Mouse (Mus musculus) heart, postnatal 0 days (tissue): ENCODE data around the gene Scrg1. TPM values are rescaled to one million over a fixed set of nuclear protein-coding genes. Genes with fewer than 3 reads are reported as not detected.

Source experiments
- ATAC-seq: fragments of 200-750 bp; cut with Nextera tagmentation; 2 replicates; pipeline ENCODE4 v1.8.0; 2017; ENCODE audit warnings: low read depth, moderate number of reproducible peaks, moderate library complexity; ENCODE audit not compliant: insufficient read depth
- DNase-seq: peaks from one replicate; pipeline ENCODE4 v3.0.0-alpha.2; 2016; ENCODE audit warnings: low spot score
- H3K27ac ChIP-seq: fragments of 300-500 bp; sonication (generic); 2 replicates; pipeline ENCODE4 v1.5.1; 2014; ENCODE audit warnings: low read depth, mild to moderate bottlenecking
- H3K27me3 ChIP-seq: fragments of 300-500 bp; sonication (generic); 2 replicates; pipeline ENCODE4 v1.6.1; 2014; ENCODE audit warnings: low read length, mixed read lengths; ENCODE audit not compliant: control insufficient read depth, insufficient read depth
- H3K36me3 ChIP-seq: fragments of 300-500 bp; sonication (generic); replicated peaks from 2 replicates; pipeline ENCODE4 v1.6.1; 2014; ENCODE audit warnings: low read length, mixed read lengths; ENCODE audit not compliant: control insufficient read depth, insufficient read depth
- H3K4me1 ChIP-seq: fragments of 300-500 bp; sonication (generic); 2 replicates; pipeline ENCODE4 v1.6.1; 2014; ENCODE audit warnings: antibody characterized with exemption; ENCODE audit not compliant: control insufficient read depth, insufficient read depth
- H3K4me2 ChIP-seq: fragments of 300-500 bp; sonication (generic); 2 replicates; pipeline ENCODE4 v1.6.1; 2014; ENCODE audit warnings: low read depth, mild to moderate bottlenecking, low read length, moderate library complexity
- H3K4me3 ChIP-seq: fragments of 300-500 bp; sonication (generic); 2 replicates; pipeline ENCODE4 v1.5.1; 2014; ENCODE audit warnings: low read depth, low read length
- H3K9ac ChIP-seq: fragments of 300-500 bp; sonication (generic); replicated peaks from 2 replicates; pipeline ENCODE4 v1.6.1; 2014; ENCODE audit warnings: low read depth, low read length, mixed read lengths
- H3K9me3 ChIP-seq: fragments of 300-500 bp; sonication (generic); replicated peaks from 2 replicates; pipeline ENCODE4 v1.6.1; 2016; ENCODE audit warnings: low read length; ENCODE audit not compliant: control insufficient read depth
- CTCF ChIP-seq: IDR thresholded peaks from 2 replicates; pipeline ENCODE4 v1.5.1; 2016; ENCODE audit warnings: antibody characterized with exemption, control low read depth, low read depth
- EP300 ChIP-seq: IDR thresholded peaks from 2 replicates; pipeline ENCODE4 v1.6.1; 2016; ENCODE audit warnings: antibody characterized with exemption, low read depth
- WGBS: fragments of 180-500 bp; shearing (Covaris S2); extraction: QIAGEN DNeasy Blood & Tissue Kit; methylation state at CpG from one replicate; pipeline ENCODE4 v1.1.7; 2014; 5-methylcytosine and 5-hydroxymethylcytosine counted together
- polyA plus RNA-seq: library from polyadenylated mRNA; unstranded; fragments of >200 nt; fragmentation: Nextera tagmentation; extraction: Ambion mirVana; gene quantifications from 2 replicates; pipeline ENCODE4 v1.2.1, GENCODE M21; 2015
- total RNA-seq: library from RNA; depleted of rRNA; stranded (reverse); fragments of >200 nt; gene quantifications from 2 replicates; pipeline ENCODE4 v1.2.3, GENCODE M21; 2014; ENCODE audit warnings: low replicate concordance

The Scrg1 gene
- total and polyA plus RNA-seq, 2 experiments from 2014 or later, result 0.40 TPM; not detected in 1

DNA sequence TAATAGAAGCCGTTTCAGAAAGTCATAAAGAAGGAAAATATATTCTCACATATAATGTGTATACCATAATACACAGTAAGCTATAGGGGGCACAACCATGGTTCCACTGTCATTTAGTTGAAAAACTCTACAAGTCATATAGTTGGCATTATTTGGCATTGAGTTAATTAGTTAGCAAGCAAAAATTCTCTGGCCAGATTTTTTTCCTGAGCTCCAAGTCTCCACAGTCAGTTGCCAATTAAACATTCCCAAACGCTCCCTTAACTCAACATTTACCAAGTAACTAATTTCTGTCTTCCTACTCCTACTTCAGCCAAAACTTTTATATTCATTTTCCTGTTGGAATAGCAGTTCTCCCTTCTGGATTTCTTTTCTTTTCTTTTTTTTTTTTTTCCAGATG is 2.4 kb upstream of the Scrg1 start:
- H3K27ac ChIP-seq, result no peak overlapping the region
- ATAC-seq (no peak), DNase-seq (no peak)
- WGBS, result 83% methylated on average over 2 of the region's 2 CpGs
- TF ChIP-seq EP300 (no peak), CTCF (no peak)
- H3K36me3 ChIP-seq, result no peaks in the 10 kb centered on the region
- H3K4me1 ChIP-seq, result 0 out of 2 replicates have a peak, but pooled peaks cover 6% of the 10 kb centered on the region
- H3K9me3 ChIP-seq, result no peaks in the 10 kb centered on the region
- no peak overlapping the region for H3K4me3 ChIP-seq
- no peak overlapping the region for H3K9ac ChIP-seq
- no peaks in the 10 kb centered on the region for H3K27me3 ChIP-seq
- no peak overlapping the region for H3K4me2 ChIP-seq

DNA sequence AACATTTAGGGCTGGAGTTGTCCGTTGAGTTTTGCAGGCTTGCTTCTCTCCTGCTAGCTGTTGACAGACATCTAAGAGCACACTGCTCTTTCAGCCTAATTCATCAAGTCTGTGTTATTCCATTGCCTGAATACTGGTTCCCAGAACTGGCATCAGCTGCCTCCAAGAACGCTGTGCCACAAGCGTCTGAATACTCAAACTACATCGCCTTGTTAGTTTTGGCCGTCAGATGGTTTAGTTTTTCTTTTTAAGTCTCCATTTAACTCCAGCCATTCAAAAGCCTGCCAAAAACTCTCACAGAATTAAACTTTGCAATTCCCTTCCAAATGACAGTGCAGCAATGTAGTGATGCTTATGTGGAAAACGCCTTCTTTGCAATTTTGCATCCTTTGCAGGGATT is 1.4 kb downstream of the Scrg1 start:
- Histone ChIP-seq H3K4me2 (no peak overlapping the region), H3K27me3 (no peaks in the 10 kb centered on the region), H3K4me3 (no peak overlapping the region), H3K9me3 (no peaks in the 10 kb centered on the region), H3K27ac (no peak overlapping the region), H3K36me3 (no peaks in the 10 kb centered on the region), H3K4me1 (0 out of 2 replicates have a peak, but pooled peaks cover 6% of the 10 kb centered on the region), H3K9ac (no peak overlapping the region)
- ATAC-seq (no peak), DNase-seq (no peak)
- TF ChIP-seq EP300 (no peak), CTCF (no peak)
- WGBS, result 57% methylated on average over 6 of the region's 6 CpGs

DNA sequence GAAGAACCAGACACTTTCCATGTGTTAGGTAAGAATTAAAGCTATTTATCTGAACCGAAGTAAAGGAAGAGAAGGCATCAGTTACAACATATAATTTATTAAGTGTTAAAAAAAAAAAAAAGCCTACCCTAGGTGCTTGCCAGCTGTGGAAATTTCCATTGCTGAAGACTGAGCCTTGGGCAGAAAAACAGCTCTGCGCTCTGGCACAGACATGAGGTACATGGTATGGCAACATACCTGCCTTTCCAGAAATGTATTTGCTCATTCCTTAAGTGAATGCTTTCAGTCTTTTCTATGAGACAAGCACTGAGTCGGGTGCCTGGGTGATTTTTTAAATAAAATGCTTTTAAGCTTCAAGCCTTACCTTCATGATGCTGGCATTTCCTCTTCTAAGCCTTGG is 2.2 kb downstream of the Scrg1 start:
- Histone ChIP-seq H3K4me2 (no peak overlapping the region), H3K27ac (no peak overlapping the region), H3K4me3 (no peak overlapping the region), H3K9ac (no peak overlapping the region), H3K36me3 (no peaks in the 10 kb centered on the region), H3K27me3 (no peaks in the 10 kb centered on the region), H3K4me1 (0 out of 2 replicates have a peak, but pooled peaks cover 6% of the 10 kb centered on the region), H3K9me3 (no peaks in the 10 kb centered on the region)
- no peak for ATAC-seq
- no peak for TF ChIP-seq CTCF
- WGBS, result 78% methylated on average over 3 of the region's 3 CpGs
- DNase-seq, result no peak

DNA sequence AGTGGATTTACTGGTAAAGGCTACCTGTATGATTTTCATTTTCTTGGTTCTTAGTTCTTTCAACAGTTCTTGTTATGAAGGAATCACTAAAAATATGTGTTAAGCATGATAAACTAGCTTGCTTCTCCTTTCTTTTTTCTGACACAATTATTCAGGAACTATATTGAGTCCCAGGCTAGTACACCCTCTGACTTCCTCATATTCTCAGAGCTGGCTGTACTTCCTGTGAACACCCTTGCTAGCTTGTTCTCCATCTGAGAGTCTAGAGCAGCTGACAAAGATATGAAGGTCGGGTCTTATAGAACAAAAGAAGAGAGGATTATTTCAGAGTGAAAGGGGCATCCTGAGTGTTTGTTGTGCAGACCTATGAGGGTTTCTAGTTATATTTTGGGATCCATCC is 7.1 kb downstream of the Scrg1 start:
- TF ChIP-seq CTCF (no peak), EP300 (no peak)
- WGBS, result 36% methylated on average over 1 of the region's 1 CpGs
- no peaks in the 10 kb centered on the region for H3K9me3 ChIP-seq

DNA sequence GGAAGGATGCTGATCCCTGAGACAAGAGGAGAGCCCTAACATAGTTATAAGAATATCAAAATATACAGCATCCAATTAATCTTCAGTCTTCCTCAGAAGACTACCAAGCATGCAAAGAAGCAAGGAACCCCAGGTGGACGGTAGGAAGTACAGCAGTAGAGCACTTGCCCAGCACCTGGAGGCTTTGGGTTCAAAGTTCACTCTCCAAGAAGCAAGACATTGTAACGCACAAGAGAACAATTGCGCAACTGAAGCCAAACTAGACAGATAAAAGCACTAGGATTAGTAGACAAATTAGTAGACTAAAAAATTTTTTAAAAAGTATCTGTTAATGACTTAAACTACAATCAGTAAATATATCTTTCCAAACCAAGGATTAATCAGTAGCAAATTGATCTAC is 8.0 kb downstream of the Scrg1 start:
- DNase-seq, result no peak
- no peak for ATAC-seq
- TF ChIP-seq CTCF (no peak), EP300 (no peak)
- Histone ChIP-seq H3K9ac (no peak overlapping the region), H3K36me3 (no peaks in the 10 kb centered on the region), H3K27ac (no peak overlapping the region), H3K4me3 (no peak overlapping the region), H3K27me3 (no peaks in the 10 kb centered on the region), H3K4me2 (no peak overlapping the region), H3K9me3 (no peaks in the 10 kb centered on the region), H3K4me1 (no peaks in the 10 kb centered on the region; the same call in 1 of the 2 replicates)
- 95% methylated on average over 3 of the region's 3 CpGs for WGBS

More for the DNA sequence above, 7.1 kb downstream of the Scrg1 start:
- H3K36me3 ChIP-seq, result no peaks in the 10 kb centered on the region
- no peak overlapping the region for H3K27ac ChIP-seq
- ATAC-seq, result no peak
- no peak overlapping the region for H3K9ac ChIP-seq
- DNase-seq, result no peak
- no peaks in the 10 kb centered on the region for H3K27me3 ChIP-seq
- H3K4me1 ChIP-seq, result no peaks in the 10 kb centered on the region
- no peak overlapping the region for H3K4me3 ChIP-seq
- no peak overlapping the region for H3K4me2 ChIP-seq

DNA sequence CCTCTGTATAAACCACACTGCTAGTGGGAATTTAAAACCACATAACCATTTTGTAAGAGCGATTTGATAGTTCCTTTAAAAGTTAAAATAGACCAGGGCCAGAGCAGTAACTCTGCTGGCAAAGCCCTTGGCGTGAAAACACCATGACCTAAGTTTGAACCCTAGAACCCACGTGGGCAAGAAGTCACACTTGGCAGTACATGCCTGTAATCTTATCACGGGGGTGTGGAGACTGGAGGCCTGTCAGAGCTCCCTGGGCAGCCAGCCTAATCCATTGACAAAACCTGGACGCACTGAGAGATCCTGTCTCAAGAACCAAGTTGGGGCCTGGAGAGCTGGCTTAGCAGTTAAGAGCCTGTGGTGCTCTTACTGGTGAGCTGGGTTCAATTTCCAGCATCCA is 12.9 kb downstream of the Scrg1 start:
- DNase-seq, result peak; percentile 97
- Histone ChIP-seq H3K36me3 (no peaks in the 10 kb centered on the region), H3K4me1 (no peaks in the 10 kb centered on the region; the same call in 1 of the 2 replicates), H3K27ac (peak overlapping the region; percentile 76), H3K9me3 (no peaks in the 10 kb centered on the region), H3K4me2 (no peak overlapping the region), H3K4me3 (no peak overlapping the region), H3K27me3 (no peaks in the 10 kb centered on the region), H3K9ac (no peak overlapping the region)
- ATAC-seq, result peak; percentile 100
- TF ChIP-seq EP300 (peak; percentile 94), CTCF (no peak)
- WGBS, result 11% methylated on average over 5 of the region's 5 CpGs
